Mouse (Mus musculus): Measurements from ENCODE around the gene Cldn10.

- TF ChIP-seq CTCF (IDR thresholded peaks at IDR 0.05; ENCODE audit: borderline replicate concordance, control insufficient read depth, extremely low read depth, insufficient read depth, low read length, poor library complexity) (no peak), POLR2A (IDR thresholded peaks at IDR 0.05; ENCODE audit: control insufficient read depth, extremely low read depth, insufficient read depth, low read length, poor library complexity) (no peak)
Observed at GRCm38 (mm10) chr14:118773668-118774067, 14.0 kb upstream of the Cldn10 start.
